Mouse (Mus musculus) stomach, postnatal 0 days (tissue): ENCODE measurements at regions not wholly inside any gene's neighbourhood (a gene's known extent, or its start where the extent isn't known, plus 50 kb on each side); places are given as distances from the start of the nearest gene placed in this dataset.

ENCODE experiments used
- CTCF ChIP-seq: IDR thresholded peaks from 2 replicates; pipeline ENCODE4 v1.5.1; 2016; ENCODE audit warnings: antibody characterized with exemption, low read depth, mild to moderate bottlenecking, moderate library complexity
- EP300 ChIP-seq: optimal IDR thresholded peaks from 2 replicates; pipeline ENCODE3; 2016; ENCODE audit warnings: antibody characterized with exemption

DNA sequence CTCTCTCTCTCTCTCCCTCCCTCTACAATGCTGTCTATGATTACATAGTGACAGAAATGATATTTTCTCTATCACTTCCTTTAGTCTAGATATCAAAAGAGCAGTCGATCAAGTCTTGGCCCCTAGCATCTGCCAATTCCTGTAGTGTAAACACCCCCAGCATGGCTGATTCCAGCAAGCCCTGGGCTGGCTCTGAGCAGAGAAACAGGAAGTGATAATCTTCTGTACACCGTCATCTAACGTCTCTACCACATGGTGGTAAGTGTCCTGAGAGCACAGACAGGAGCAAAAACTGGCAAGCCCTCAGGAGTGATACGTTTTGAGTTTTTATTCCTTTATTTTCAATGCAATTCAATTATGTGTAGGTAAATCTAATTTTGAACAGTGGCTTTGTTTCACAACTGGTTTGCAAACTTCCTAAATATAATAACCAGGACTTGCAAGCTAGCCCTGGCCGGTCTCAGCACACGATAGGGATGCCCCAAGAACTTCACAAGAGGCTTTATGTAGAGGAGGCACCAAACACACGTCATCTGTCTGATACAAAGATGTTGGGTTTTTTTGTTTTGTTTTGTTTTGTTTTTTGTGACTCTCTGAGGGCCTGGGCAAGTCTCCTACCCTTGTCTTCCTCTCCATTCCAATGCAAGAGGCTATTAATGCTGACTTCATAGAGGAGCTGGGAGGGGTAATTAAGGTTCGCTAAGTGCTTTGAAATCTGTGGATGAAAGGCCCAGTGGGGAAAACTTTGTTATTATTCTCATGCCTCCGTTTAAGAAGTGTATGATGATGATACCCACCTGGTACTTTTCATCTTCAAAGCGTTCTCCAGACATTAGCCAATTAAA, 95.7 kb downstream of the E030025P04Rik start:
- TF ChIP-seq CTCF (no peak), EP300 (no peak)
